8 mouse cellular contexts compared by ENCODE assay signal in the genomic region with DNA sequence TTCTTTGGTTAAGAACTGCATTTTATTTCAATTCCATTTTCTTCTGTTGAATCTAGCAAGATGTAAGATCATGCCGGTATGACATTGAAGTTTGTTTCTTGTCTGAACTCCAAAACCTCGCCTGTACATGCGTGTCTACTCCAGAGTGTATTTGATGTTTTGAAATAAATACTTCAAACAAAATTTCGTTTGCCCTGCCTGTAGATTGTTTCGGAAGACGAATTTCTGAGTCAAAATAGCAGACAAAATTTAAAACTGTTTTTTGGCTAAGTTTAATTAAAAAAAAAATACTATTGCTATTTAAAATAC. TPM values are rescaled to one million over a fixed set of nuclear protein-coding genes. Genes with fewer than 3 reads are reported as not detected.
DNase-seq lines count a peak whose midpoint lies in the region; ATAC-seq lines count a peak whose summit lies in the region.

No protein-coding gene starts in this region.

- H3K36me3 ChIP-seq in lung, embryonic 15.5 days = no peaks in the 10 kb centered on the region
- no peaks in the 10 kb centered on the region for H3K36me3 ChIP-seq in erythroblast, embryonic 14.5 days (ENCODE audit: control insufficient read depth)
- H3K36me3 ChIP-seq in limb, embryonic 10.5 days = no peaks in the 10 kb centered on the region
- no peaks in the 10 kb centered on the region for H3K36me3 ChIP-seq in neural tube, embryonic 14.5 days (ENCODE audit: control insufficient read depth, insufficient read depth, low read length)

- H3K4me1 ChIP-seq in lung, embryonic 15.5 days = peaks cover 15% of the 10 kb centered on the region; the same call in 1 of the 2 replicates
- peaks cover 42% of the 10 kb centered on the region for H3K4me1 ChIP-seq in erythroblast, embryonic 14.5 days (ENCODE audit: control insufficient read depth)
- H3K4me1 ChIP-seq in limb, embryonic 10.5 days = peaks cover 5% of the 10 kb centered on the region
- peaks cover 4% of the 10 kb centered on the region; the same call in 1 of the 2 replicates for H3K4me1 ChIP-seq in neural tube, embryonic 14.5 days (ENCODE audit: control insufficient read depth, insufficient read depth, low read length)

- no peak for DNase-seq in lung, postnatal 10 days
- no peak for DNase-seq in limb, embryonic 10.5 days (ENCODE audit: low spot score)
- no peak for DNase-seq in layer of hippocampus, postnatal 25 days (ENCODE audit: extremely low spot score in 1 of 2, low spot score in 1 of 2)
- no peak for DNase-seq in right cerebral cortex, adult 2 months (ENCODE audit: low spot score in 2 of 2)
- DNase-seq in urinary bladder, postnatal 25 days (ENCODE audit: low spot score) = no peak

- H3K9me3 ChIP-seq in lung, embryonic 15.5 days = no peaks in the 10 kb centered on the region
- no peaks in the 10 kb centered on the region for H3K9me3 ChIP-seq in erythroblast, embryonic 14.5 days (ENCODE audit: control insufficient read depth, low read length)
- H3K9me3 ChIP-seq in limb, embryonic 10.5 days (replicated peaks) = no peaks in the 10 kb centered on the region
- H3K9me3 ChIP-seq in neural tube, embryonic 14.5 days (ENCODE audit: control insufficient read depth, low read length) = no peaks in the 10 kb centered on the region

- H3K4me3 ChIP-seq in lung, embryonic 15.5 days = peak overlapping the region; percentile 55
- H3K4me3 ChIP-seq in erythroblast, embryonic 14.5 days (replicated peaks) = peak overlapping the region; percentile 71
- peak overlapping the region; percentile 51 for H3K4me3 ChIP-seq in limb, embryonic 10.5 days
- peak overlapping the region; percentile 39 for H3K4me3 ChIP-seq in neural tube, embryonic 14.5 days (ENCODE audit: low read depth, low read length)

- H3K27me3 ChIP-seq in lung, embryonic 15.5 days = no peaks in the 10 kb centered on the region
- H3K27me3 ChIP-seq in erythroblast, embryonic 14.5 days (ENCODE audit: control insufficient read depth) = no peaks in the 10 kb centered on the region
- no peaks in the 10 kb centered on the region for H3K27me3 ChIP-seq in limb, embryonic 10.5 days (ENCODE audit: low read depth, poor library complexity, severe bottlenecking)
- H3K27me3 ChIP-seq in neural tube, embryonic 14.5 days (ENCODE audit: control insufficient read depth, insufficient read depth, low read length) = no peaks in the 10 kb centered on the region

- peak overlapping the region; percentile 89 for H3K4me2 ChIP-seq in lung, embryonic 15.5 days
- H3K4me2 ChIP-seq in neural tube, embryonic 14.5 days (ENCODE audit: low read depth, low read length) = peak overlapping the region; percentile 63

- ATAC-seq in lung, embryonic 15.5 days (ENCODE audit: borderline replicate concordance, extremely low read depth, low FRiP score, low TSS enrichment) = no peak
- no peak for ATAC-seq in neural tube, embryonic 14.5 days (ENCODE audit: low read depth)

- WGBS in lung, embryonic 15.5 days = under 1% methylated on average over 6 of the region's 6 CpGs
- WGBS in limb, embryonic 10.5 days = under 1% methylated on average over 6 of the region's 6 CpGs
- WGBS in neural tube, embryonic 14.5 days = under 1% methylated on average over 6 of the region's 6 CpGs

- H3K27ac ChIP-seq in lung, embryonic 15.5 days = no peak overlapping the region; the same call in 1 of the 2 replicates
- no peak overlapping the region for H3K27ac ChIP-seq in limb, embryonic 10.5 days
- no peak overlapping the region for H3K27ac ChIP-seq in neural tube, embryonic 14.5 days (ENCODE audit: low read depth, low read length)

- H3K9ac ChIP-seq in lung, embryonic 15.5 days = peak overlapping the region; percentile 24; the same call in 1 of the 2 replicates
- H3K9ac ChIP-seq in neural tube, embryonic 14.5 days (replicated peaks; ENCODE audit: low read depth, low read length) = no peak overlapping the region

RNA-seq across cellular contexts. Expression of a gene that starts 12.6 kb away (rescaled TPM):
- polyA plus RNA-seq in lung, embryonic 15.5 days (2015; fragmentation: Nextera tagmentation; extraction: Ambion mirVana) = 6.9 and 8.1 TPM in 2 replicates
- polyA plus RNA-seq in erythroblast, embryonic 14.5 days (2012) = 10.1 and 19.7 TPM in 2 replicates
- 2.4 and 4.5 TPM in 2 replicates for polyA plus RNA-seq in limb, embryonic 10.5 days (2016; fragmentation: Nextera tagmentation; extraction: Ambion mirVana)
- polyA plus RNA-seq in neural tube, embryonic 14.5 days (2014; fragmentation: Nextera tagmentation; extraction: Ambion mirVana) = 1.7 and 2.1 TPM in 2 replicates
- total RNA-seq in layer of hippocampus, postnatal 25 days (2021) = 100 to 1,000 TPM; 289 to 367 TPM

RNA-seq across cellular contexts. Expression of a gene that starts 15.5 kb away (rescaled TPM):
- 6.2 and 8.4 TPM in 2 replicates for polyA plus RNA-seq in lung, embryonic 15.5 days (2015; fragmentation: Nextera tagmentation; extraction: Ambion mirVana)
- polyA plus RNA-seq in erythroblast, embryonic 14.5 days (2012) = 52.5 and 62.7 TPM in 2 replicates
- polyA plus RNA-seq in limb, embryonic 10.5 days (2016; fragmentation: Nextera tagmentation; extraction: Ambion mirVana) = 8.0 and 11.7 TPM in 2 replicates
- not detected in 2 replicates for polyA plus RNA-seq in neural tube, embryonic 14.5 days (2014; fragmentation: Nextera tagmentation; extraction: Ambion mirVana)
- 10 to 100 TPM in 1 of 2 experiments, 1 to 10 TPM in 1; 7.8 to 12.2 TPM for total RNA-seq in layer of hippocampus, postnatal 25 days (2021)

RNA-seq across cellular contexts. Expression of a gene that starts 17.0 kb away (rescaled TPM):
- 9.5 and 10.8 TPM in 2 replicates for polyA plus RNA-seq in lung, embryonic 15.5 days (2015; fragmentation: Nextera tagmentation; extraction: Ambion mirVana)
- 8.8 and 11.7 TPM in 2 replicates for polyA plus RNA-seq in erythroblast, embryonic 14.5 days (2012)
- polyA plus RNA-seq in limb, embryonic 10.5 days (2016; fragmentation: Nextera tagmentation; extraction: Ambion mirVana) = 4.7 and 5.3 TPM in 2 replicates
- polyA plus RNA-seq in neural tube, embryonic 14.5 days (2014; fragmentation: Nextera tagmentation; extraction: Ambion mirVana) = 0.72 TPM in 1 of 2 replicates, not detected in the other
- total RNA-seq in layer of hippocampus, postnatal 25 days (2021) = 1 to 10 TPM; 3.6 to 5.7 TPM

RNA-seq across cellular contexts. Expression of a gene that starts 24.9 kb away (rescaled TPM):
- polyA plus RNA-seq in lung, embryonic 15.5 days (2015; fragmentation: Nextera tagmentation; extraction: Ambion mirVana) = 1.4 TPM in 2 replicates
- polyA plus RNA-seq in erythroblast, embryonic 14.5 days (2012) = 0.43 and 3.0 TPM in 2 replicates
- polyA plus RNA-seq in limb, embryonic 10.5 days (2016; fragmentation: Nextera tagmentation; extraction: Ambion mirVana) = 0.56 and 0.69 TPM in 2 replicates
- polyA plus RNA-seq in neural tube, embryonic 14.5 days (2014; fragmentation: Nextera tagmentation; extraction: Ambion mirVana) = 0.33 TPM in 1 of 2 replicates, not detected in the other
- total RNA-seq in layer of hippocampus, postnatal 25 days (2021) = 1 to 10 TPM in 1 of 2 experiments, under 1 TPM in 1; 0.94 to 1.1 TPM

RNA-seq across cellular contexts. Expression of a gene that starts 25.6 kb away (rescaled TPM):
- polyA plus RNA-seq in lung, embryonic 15.5 days (2015; fragmentation: Nextera tagmentation; extraction: Ambion mirVana) = 0.75 and 1.5 TPM in 2 replicates
- 1.3 and 3.3 TPM in 2 replicates for polyA plus RNA-seq in erythroblast, embryonic 14.5 days (2012)
- polyA plus RNA-seq in limb, embryonic 10.5 days (2016; fragmentation: Nextera tagmentation; extraction: Ambion mirVana) = 1.3 and 1.4 TPM in 2 replicates
- polyA plus RNA-seq in neural tube, embryonic 14.5 days (2014; fragmentation: Nextera tagmentation; extraction: Ambion mirVana) = 0.52 TPM in 1 of 2 replicates, not detected in the other
- 10 to 100 TPM; 15.7 to 16.5 TPM for total RNA-seq in layer of hippocampus, postnatal 25 days (2021)
